Mouse (Mus musculus) thymus, adult 2 months (tissue): ENCODE measurements around the gene Syf2.

ENCODE experiments used
- CTCF ChIP-seq: fragments of 200-500 bp; IDR thresholded peaks from 2 replicates; pipeline ENCODE4 v1.5.1; 2012; ENCODE audit warnings: mild to moderate bottlenecking, control low read depth, low read length, moderate library complexity, borderline replicate concordance; ENCODE audit not compliant: control insufficient read depth, poor library complexity, insufficient read depth; ENCODE audit errors: extremely low read depth
- POLR2A ChIP-seq: fragments of 200-500 bp; IDR thresholded peaks from 2 replicates; pipeline ENCODE4 v1.6.1; 2012; ENCODE audit warnings: mild to moderate bottlenecking, low read length, control low read depth, moderate library complexity; ENCODE audit not compliant: control insufficient read depth, poor library complexity, insufficient read depth; ENCODE audit errors: extremely low read depth

GRCm38 (mm10) chr4:134922925-134923244 lies 7.8 kb upstream of the Syf2 start:
- TF ChIP-seq POLR2A (no peak), CTCF (0 out of 2 replicates have a peak, but pooled peaks have one; percentile 7)
